Mouse (Mus musculus): ENCODE data around the gene Tmem117. TPM values are rescaled to one million over a fixed set of nuclear protein-coding genes. Genes with fewer than 3 reads are reported as not detected.

The Tmem117 gene
- polyA plus RNA-seq, 1 experiment: 0.18 TPM

DNA sequence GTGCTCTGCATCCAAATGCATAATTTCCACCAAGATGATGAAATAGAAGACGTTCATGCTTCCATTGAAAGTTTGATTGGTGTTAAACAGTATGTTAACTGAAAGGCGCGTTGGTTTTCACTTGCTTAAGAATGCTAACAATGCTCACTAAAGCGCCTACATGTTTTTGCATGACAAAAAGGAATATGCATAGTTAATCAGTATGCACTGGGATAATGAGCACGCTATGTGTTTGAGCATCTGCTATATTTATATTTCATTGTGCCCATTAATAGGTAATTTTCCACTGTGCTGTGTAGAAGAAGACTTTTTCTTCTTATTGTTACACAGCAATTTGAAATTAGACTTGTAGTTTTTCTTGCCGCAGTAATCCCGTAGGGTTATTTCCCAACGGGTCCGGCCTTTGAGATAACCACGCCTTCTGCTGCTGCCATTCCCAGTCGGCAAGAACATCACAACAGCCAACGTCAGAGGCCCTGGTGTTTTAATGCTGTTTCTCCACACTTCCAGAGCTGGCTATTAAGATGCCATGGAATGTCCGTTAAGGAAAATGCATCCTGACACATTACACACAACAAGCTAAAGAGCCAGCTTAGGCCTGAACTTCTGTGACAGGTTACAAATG lies 399.9 kb downstream of the Tmem117 start:
- H3K36me3 ChIP-seq (replicated peaks; ENCODE audit: low read length): no peaks in the 10 kb centered on the region
- no peak overlapping the region for H3K4me3 ChIP-seq (replicated peaks)
- no peak for TF ChIP-seq GATA1 (IDR thresholded peaks at IDR 0.05; ENCODE audit: borderline replicate concordance, low read length)
- no peak for TF ChIP-seq FLI1 (IDR thresholded peaks at IDR 0.05; ENCODE audit: low read length)
- peaks cover 20% of the 10 kb centered on the region for H3K9me3 ChIP-seq
- no peaks in the 10 kb centered on the region for H3K4me1 ChIP-seq
- H3K27me3 ChIP-seq (replicated peaks): no peaks in the 10 kb centered on the region

DNA sequence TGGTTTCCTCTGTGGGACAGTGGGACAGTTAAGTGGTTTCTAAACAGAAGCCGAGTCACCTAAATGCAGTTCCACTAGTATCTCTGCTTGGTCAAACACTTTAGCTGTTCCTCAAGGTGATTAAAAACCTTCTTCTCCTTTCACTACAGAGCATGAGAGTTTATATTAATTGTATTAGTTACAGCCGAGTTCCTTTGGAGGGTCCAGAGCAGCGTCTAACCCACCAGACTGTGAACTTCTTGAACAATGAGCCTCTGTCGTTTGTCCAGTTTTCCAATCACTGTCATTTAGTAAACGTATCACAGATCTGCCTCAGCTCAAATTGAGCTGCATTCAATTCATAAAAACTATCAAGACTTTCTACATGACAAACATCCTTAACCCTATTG lies 400.4 kb downstream of the Tmem117 start:
- TF ChIP-seq GATA1 (IDR thresholded peaks at IDR 0.05; ENCODE audit: borderline replicate concordance, low read length) (no peak), FLI1 (IDR thresholded peaks at IDR 0.05; ENCODE audit: low read length) (no peak)
- no peak overlapping the region for H3K4me3 ChIP-seq (replicated peaks)
- H3K36me3 ChIP-seq (replicated peaks; ENCODE audit: low read length): no peaks in the 10 kb centered on the region
- H3K27me3 ChIP-seq (replicated peaks): no peaks in the 10 kb centered on the region
- H3K9me3 ChIP-seq: peaks cover 20% of the 10 kb centered on the region
- no peaks in the 10 kb centered on the region for H3K4me1 ChIP-seq

GRCm38 (mm10) chr15:95042437-95042836 lies 413.4 kb downstream of the Tmem117 start:
- Histone ChIP-seq H3K27me3 (replicated peaks) (no peaks in the 10 kb centered on the region), H3K9me3 (peaks cover 38% of the 10 kb centered on the region), H3K4me3 (replicated peaks) (peak overlapping the region; percentile 16), H3K36me3 (replicated peaks; ENCODE audit: low read length) (no peaks in the 10 kb centered on the region), H3K4me1 (no peaks in the 10 kb centered on the region)
- no peak for TF ChIP-seq FLI1 (IDR thresholded peaks at IDR 0.05; ENCODE audit: low read length)
- no peak for TF ChIP-seq GATA1 (IDR thresholded peaks at IDR 0.05; ENCODE audit: borderline replicate concordance, low read length)

DNA sequence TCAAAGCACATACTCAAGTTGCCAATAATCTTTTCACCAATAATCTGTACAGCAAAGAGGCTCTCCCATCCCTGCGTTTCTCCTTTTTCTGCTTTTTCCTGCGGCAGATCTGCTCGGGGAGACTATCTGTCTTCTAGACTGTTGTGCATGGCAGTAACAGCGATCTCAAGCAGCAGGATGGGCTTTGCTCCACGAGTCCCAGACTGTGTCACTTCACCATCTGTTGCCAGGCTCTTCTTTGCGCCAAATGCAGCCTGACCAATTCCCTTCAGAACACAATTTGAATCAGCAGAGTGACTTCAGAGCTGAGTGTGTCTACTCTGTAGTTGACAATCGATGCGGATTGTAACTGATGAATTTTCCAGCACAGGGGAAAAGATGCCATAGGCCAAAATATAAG lies 415.0 kb downstream of the Tmem117 start:
- Histone ChIP-seq H3K4me1 (no peaks in the 10 kb centered on the region), H3K4me3 (replicated peaks) (no peak overlapping the region), H3K27me3 (replicated peaks) (no peaks in the 10 kb centered on the region), H3K9me3 (peaks cover 31% of the 10 kb centered on the region), H3K36me3 (replicated peaks; ENCODE audit: low read length) (no peaks in the 10 kb centered on the region)
- TF ChIP-seq FLI1 (IDR thresholded peaks at IDR 0.05; ENCODE audit: low read length) (no peak), GATA1 (IDR thresholded peaks at IDR 0.05; ENCODE audit: borderline replicate concordance, low read length) (no peak)

DNA sequence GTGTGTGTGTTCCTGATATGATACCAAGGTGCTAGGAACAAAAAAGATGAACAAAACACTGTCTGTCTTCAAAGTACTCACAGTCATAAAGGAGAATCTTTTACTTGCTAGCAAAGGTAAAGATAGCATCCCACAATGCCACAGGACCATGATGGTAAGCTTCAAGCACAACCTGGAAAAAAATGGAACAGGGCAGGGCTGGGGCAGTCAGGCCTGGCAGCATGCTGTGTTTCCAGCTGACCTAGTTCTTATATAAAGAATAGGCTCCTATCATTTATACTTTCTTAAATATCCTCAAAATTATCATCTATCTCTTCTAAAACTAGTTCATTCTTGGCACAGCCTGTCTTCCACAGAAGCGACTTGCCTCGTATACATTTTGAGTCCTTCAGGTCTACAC lies 418.5 kb downstream of the Tmem117 start:
- TF ChIP-seq GATA1 (IDR thresholded peaks at IDR 0.05; ENCODE audit: borderline replicate concordance, low read length) (no peak), FLI1 (IDR thresholded peaks at IDR 0.05; ENCODE audit: low read length) (no peak)
- Histone ChIP-seq H3K9me3 (peaks cover 30% of the 10 kb centered on the region), H3K27me3 (replicated peaks) (no peaks in the 10 kb centered on the region), H3K4me3 (replicated peaks) (no peak overlapping the region), H3K36me3 (replicated peaks; ENCODE audit: low read length) (no peaks in the 10 kb centered on the region), H3K4me1 (no peaks in the 10 kb centered on the region)

DNA sequence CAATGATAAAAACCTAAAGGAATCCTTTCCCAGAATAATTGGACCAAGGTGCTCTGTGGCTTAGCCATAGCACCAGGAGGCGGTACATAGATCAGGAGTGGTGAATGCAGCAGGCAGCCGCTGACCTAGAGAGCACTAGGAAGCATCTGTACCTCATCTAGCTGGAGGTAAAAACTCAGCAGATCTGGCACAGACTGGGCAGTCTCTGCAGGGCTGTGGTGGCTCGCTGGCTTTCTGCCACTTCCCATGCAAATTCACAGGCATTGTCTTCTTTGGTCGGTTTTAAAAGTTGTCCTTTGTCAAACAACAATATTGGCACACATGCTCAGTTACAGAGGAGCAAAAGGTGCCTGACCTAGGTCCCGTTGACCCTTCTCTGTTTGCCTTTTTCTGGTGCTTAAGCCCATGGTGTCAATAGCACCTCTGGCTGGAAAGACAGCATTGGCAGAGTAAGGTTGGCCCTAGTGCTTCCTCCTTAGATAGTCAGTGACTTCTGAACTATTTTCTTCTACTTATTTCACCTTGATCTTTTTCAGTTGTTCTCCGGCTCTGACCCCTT lies 420.2 kb downstream of the Tmem117 start:
- H3K36me3 ChIP-seq (replicated peaks; ENCODE audit: low read length): no peaks in the 10 kb centered on the region
- H3K27me3 ChIP-seq (replicated peaks): no peaks in the 10 kb centered on the region
- H3K9me3 ChIP-seq: peaks cover 24% of the 10 kb centered on the region
- H3K4me3 ChIP-seq (replicated peaks): peak overlapping the region; percentile 6
- H3K4me1 ChIP-seq: no peaks in the 10 kb centered on the region
- TF ChIP-seq FLI1 (IDR thresholded peaks at IDR 0.05; ENCODE audit: low read length): no peak
- no peak for TF ChIP-seq GATA1 (IDR thresholded peaks at IDR 0.05; ENCODE audit: borderline replicate concordance, low read length)

DNA sequence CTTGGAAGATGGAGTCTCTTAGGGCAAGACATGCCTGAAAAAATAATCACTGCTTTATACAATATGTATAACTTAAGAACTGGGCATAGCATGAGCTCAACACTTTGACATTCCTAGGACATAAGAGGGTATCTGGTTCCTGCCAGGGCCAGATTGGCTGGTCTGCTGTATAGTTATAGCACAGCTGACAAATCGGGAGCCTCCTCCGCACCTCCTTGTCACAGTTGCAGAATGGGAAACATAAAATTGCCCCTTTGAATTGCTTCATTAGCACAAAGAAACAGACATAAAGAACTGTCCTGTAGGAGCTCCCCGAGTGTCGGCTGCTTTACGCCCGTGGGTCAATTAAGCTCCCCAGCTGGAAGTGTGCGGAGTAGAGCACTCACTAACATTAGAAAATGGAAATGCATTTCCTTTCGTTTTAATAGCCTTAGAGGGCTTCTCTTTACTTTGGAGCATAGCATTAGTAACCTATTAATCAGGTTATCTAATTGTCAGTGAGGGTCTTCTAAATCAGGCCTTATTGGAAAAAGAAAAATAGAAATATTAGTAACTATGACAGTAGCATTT lies 426.1 kb downstream of the Tmem117 start:
- Histone ChIP-seq H3K27me3 (replicated peaks) (no peaks in the 10 kb centered on the region), H3K4me3 (replicated peaks) (no peak overlapping the region), H3K9me3 (peaks cover 35% of the 10 kb centered on the region), H3K4me1 (no peaks in the 10 kb centered on the region), H3K36me3 (replicated peaks; ENCODE audit: low read length) (no peaks in the 10 kb centered on the region)
- TF ChIP-seq GATA1 (IDR thresholded peaks at IDR 0.05; ENCODE audit: borderline replicate concordance, low read length) (no peak), FLI1 (IDR thresholded peaks at IDR 0.05; ENCODE audit: low read length) (no peak)

- Histone ChIP-seq H3K36me3 (replicated peaks; ENCODE audit: low read length) (no peaks in the 10 kb centered on the region), H3K4me1 (no peaks in the 10 kb centered on the region), H3K9me3 (peaks cover 58% of the 10 kb centered on the region), H3K27me3 (replicated peaks) (no peaks in the 10 kb centered on the region), H3K4me3 (replicated peaks) (no peak overlapping the region)
- TF ChIP-seq GATA1 (IDR thresholded peaks at IDR 0.05; ENCODE audit: borderline replicate concordance, low read length): no peak
- TF ChIP-seq FLI1 (IDR thresholded peaks at IDR 0.05; ENCODE audit: low read length): no peak
These were observed 439.0 kb downstream of the Tmem117 start for GRCm38 (mm10) chr15:95068023-95068422.

- Histone ChIP-seq H3K4me3 (replicated peaks) (no peak overlapping the region), H3K36me3 (replicated peaks; ENCODE audit: low read length) (no peaks in the 10 kb centered on the region), H3K4me1 (no peaks in the 10 kb centered on the region), H3K27me3 (replicated peaks) (no peaks in the 10 kb centered on the region), H3K9me3 (peaks cover 54% of the 10 kb centered on the region)
- TF ChIP-seq FLI1 (IDR thresholded peaks at IDR 0.05; ENCODE audit: low read length): no peak
- no peak for TF ChIP-seq GATA1 (IDR thresholded peaks at IDR 0.05; ENCODE audit: borderline replicate concordance, low read length)
These were observed 439.8 kb downstream of the Tmem117 start for GRCm38 (mm10) chr15:95068799-95069198.

DNA sequence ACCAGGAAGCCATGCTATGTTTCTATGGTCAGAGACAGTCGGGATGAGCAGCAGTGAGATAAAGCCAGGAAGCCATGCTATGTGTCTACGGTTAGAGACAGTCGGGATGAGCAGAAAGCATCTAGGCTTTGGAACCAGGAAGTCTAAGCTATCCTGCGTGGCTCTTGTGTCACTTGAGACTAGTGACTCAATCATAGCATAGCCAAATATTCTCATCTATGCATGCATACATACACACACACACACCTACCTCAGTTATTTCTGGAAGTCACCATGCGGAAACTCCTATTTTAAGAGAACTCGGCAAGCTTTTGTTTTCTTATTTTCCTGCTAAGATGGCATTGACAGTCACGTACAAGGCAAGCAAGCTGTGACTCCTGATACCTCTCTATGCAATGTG lies 441.8 kb downstream of the Tmem117 start:
- peaks cover 51% of the 10 kb centered on the region for H3K9me3 ChIP-seq
- no peak overlapping the region for H3K4me3 ChIP-seq (replicated peaks)
- H3K36me3 ChIP-seq (replicated peaks; ENCODE audit: low read length): no peaks in the 10 kb centered on the region
- H3K27me3 ChIP-seq (replicated peaks): no peaks in the 10 kb centered on the region
- H3K4me1 ChIP-seq: no peaks in the 10 kb centered on the region
- no peak for TF ChIP-seq GATA1 (IDR thresholded peaks at IDR 0.05; ENCODE audit: borderline replicate concordance, low read length)
- no peak for TF ChIP-seq FLI1 (IDR thresholded peaks at IDR 0.05; ENCODE audit: low read length)
